Mouse (Mus musculus) monocyte, adult 5-6 weeks (primary cell): ENCODE measurements around the gene Tas2r136. TPM values are rescaled to one million over a fixed set of nuclear protein-coding genes. Genes with fewer than 3 reads are reported as not detected.

ENCODE experiments used
- ATAC-seq: fragments of 153-309, 156-312 bp; replicated peaks from 2 replicates; pipeline ENCODE4 v1.8.0; 2017; ENCODE audit warnings: mild to moderate bottlenecking; ENCODE audit not compliant: low TSS enrichment, insufficient number of reproducible peaks, severe bottlenecking, poor library complexity, low FRiP score
- total RNA-seq: library from RNA; stranded (forward); fragments of 200-1000, 200-491, 200-594 nt; gene quantifications from 3 replicates; pipeline ENCODE4 v1.2.3, GENCODE M21; 2017

Gene Tas2r136
- total RNA-seq: not detected in 3 replicates

- no peak for ATAC-seq
These were observed at the start of gene Tas2r136 for GRCm38 (mm10) chr6:132778062-132778461. Gene Tas2r136 (minus strand): TSS chr6:132778162.

GRCm38 (mm10) chr6:132802518-132802917 is 24.6 kb upstream of the Tas2r136 start, which contains the start of gene Tas2r117:
Gene Tas2r117 (plus strand): TSS chr6:132802818.
- ATAC-seq: no peak

GRCm38 (mm10) chr6:132795393-132795792 is 17.4 kb upstream of the Tas2r136 start:
- no peak for ATAC-seq

- no peak for ATAC-seq
These were observed 16.1 kb downstream of the Tas2r136 start, which contains the start of gene Tas2r102 for GRCm38 (mm10) chr6:132761831-132762230. Gene Tas2r102 (plus strand): TSS chr6:132762131.

GRCm38 (mm10) chr6:132754430-132754829 is 23.5 kb downstream of the Tas2r136 start, which contains the start of gene Tas2r124:
Gene Tas2r124 (plus strand): TSS chr6:132754730.
- ATAC-seq: no peak

- ATAC-seq: no peak
These were observed 27.8 kb downstream of the Tas2r136 start for GRCm38 (mm10) chr6:132750206-132750605.

GRCm38 (mm10) chr6:132737935-132738334 is 40.0 kb downstream of the Tas2r136 start, which contains the start of gene Tas2r115:
Gene Tas2r115 (minus strand): TSS chr6:132738035.
- no peak for ATAC-seq

Other genes with a start within 250 kb of the Tas2r136 start
- gene Prh1, start 208.4 kb downstream of the Tas2r136 start, total RNA-seq: not detected in 3 replicates
- gene Prp2, start 182.2 kb downstream of the Tas2r136 start, total RNA-seq: not detected in 3 replicates
- not detected in 3 replicates for gene A630073D07Rik, start 126.6 kb downstream of the Tas2r136 start, total RNA-seq
- gene Tas2r120, start 121.2 kb downstream of the Tas2r136 start, total RNA-seq: not detected in 3 replicates
- not detected in 3 replicates for gene Tas2r121, start 77.2 kb downstream of the Tas2r136 start, total RNA-seq
- gene Tas2r122, start 66.2 kb downstream of the Tas2r136 start, total RNA-seq: not detected in 3 replicates
- gene Tas2r115, start 40.1 kb downstream of the Tas2r136 start, total RNA-seq: not detected in 3 replicates
- gene Tas2r124, start 23.4 kb downstream of the Tas2r136 start, total RNA-seq: not detected in 3 replicates
- gene Tas2r102, start 16.0 kb downstream of the Tas2r136 start, total RNA-seq: not detected in 3 replicates
- gene Tas2r117, start 24.7 kb upstream of the Tas2r136 start, total RNA-seq: not detected in 3 replicates
- not detected in 3 replicates for gene Tas2r123, start 69.0 kb upstream of the Tas2r136 start, total RNA-seq
- gene Tas2r116, start 77.3 kb upstream of the Tas2r136 start, total RNA-seq: not detected in 3 replicates
- gene Tas2r110, start 89.8 kb upstream of the Tas2r136 start, total RNA-seq: not detected in 3 replicates
- not detected in 3 replicates for gene Tas2r113, start 114.8 kb upstream of the Tas2r136 start, total RNA-seq
- not detected in 3 replicates for gene Tas2r125, start 131.5 kb upstream of the Tas2r136 start, total RNA-seq
- gene Tas2r129, start 172.9 kb upstream of the Tas2r136 start, total RNA-seq: not detected in 3 replicates
- gene Tas2r131, start 179.8 kb upstream of the Tas2r136 start, total RNA-seq: not detected in 3 replicates
- gene Tas2r109, start 202.8 kb upstream of the Tas2r136 start, total RNA-seq: not detected in 3 replicates